Mouse (Mus musculus) CH12.LX (cell line): Measurements from ENCODE around the gene Ccr10. TPM values are rescaled to one million over a fixed set of nuclear protein-coding genes. Genes with fewer than 3 reads are reported as not detected.

ENCODE experiments used
- DNase-seq: peaks from one replicate; pipeline ENCODE4 v3.0.0-alpha.2; 2013; ENCODE audit errors: extremely low read depth
- H3K27ac ChIP-seq: 2 replicates; pipeline ENCODE4 v1.5.1; 2012; ENCODE audit warnings: low read depth, mild to moderate bottlenecking, control low read depth, moderate library complexity; ENCODE audit not compliant: insufficient read depth
- H3K27me3 ChIP-seq: replicated peaks from 2 replicates; pipeline ENCODE3; 2012; ENCODE audit warnings: inconsistent platforms
- H3K36me3 ChIP-seq, 2 experiments: replicated peaks in 1 of 2; 2 replicates each; pipeline versions ENCODE3 to v1.6.1; 2012; ENCODE audit warnings: inconsistent platforms in 1 of 2, low read length in 1 of 2, mild to moderate bottlenecking in 1 of 2, mixed read lengths in 1 of 2, moderate library complexity in 1 of 2; ENCODE audit not compliant: control insufficient read depth in 1 of 2, insufficient read depth in 1 of 2
- H3K4me1 ChIP-seq, 2 experiments: 2 replicates each; pipeline ENCODE4 v1.6.1; 2012; ENCODE audit warnings: inconsistent platforms in 1 of 2, moderate library complexity in 1 of 2; ENCODE audit not compliant: insufficient read depth in 2 of 2, control insufficient read depth in 1 of 2
- H3K4me2 ChIP-seq: 2 replicates; pipeline ENCODE4 v1.6.1; 2012; ENCODE audit warnings: low read depth, mild to moderate bottlenecking, control low read depth; ENCODE audit not compliant: poor library complexity, insufficient read depth, severe bottlenecking
- H3K4me3 ChIP-seq, 3 experiments: fragments of 150-350 bp in 1 of 3; sonication (generic) in 1 of 3; replicated peaks in 1 of 3; 2 replicates each; pipeline versions ENCODE3 to v1.5.1; 2011 to 2012; ENCODE audit warnings: low read depth in 2 of 3, low read length in 2 of 3, mild to moderate bottlenecking in 2 of 3, moderate library complexity in 2 of 3, control low read depth in 1 of 3, improper control_type of control experiment in 1 of 3, inconsistent platforms in 1 of 3, mixed read lengths in 1 of 3; ENCODE audit not compliant: poor library complexity in 1 of 3
- H3K79me2 ChIP-seq: replicated peaks from 2 replicates; pipeline ENCODE4 v1.6.1; 2012; ENCODE audit warnings: mild to moderate bottlenecking, moderate library complexity; ENCODE audit not compliant: control insufficient read depth, poor library complexity, insufficient read depth, severe bottlenecking; ENCODE audit errors: extremely low read depth
- H3K9ac ChIP-seq: 2 replicates; pipeline ENCODE4 v1.6.1; 2012; ENCODE audit warnings: low read depth, mild to moderate bottlenecking, control low read depth, moderate library complexity; ENCODE audit not compliant: insufficient read depth
- H3K9me3 ChIP-seq: replicated peaks from 2 replicates; pipeline ENCODE3; 2012; ENCODE audit warnings: low read length, inconsistent platforms, mixed read lengths
- CHD1 ChIP-seq: IDR thresholded peaks from 2 replicates; pipeline ENCODE4 v1.6.1; 2012; ENCODE audit warnings: low read depth, low read length, improper control_type of control experiment, inconsistent platforms
- CHD2 ChIP-seq: IDR thresholded peaks from 2 replicates; pipeline ENCODE4 v1.6.1; 2011; ENCODE audit warnings: low read length, improper control_type of control experiment
- CTCF ChIP-seq, 2 experiments: IDR thresholded peaks in 1 of 2; conservative IDR thresholded peaks in 1 of 2; 2 replicates each; pipeline ENCODE4 v1.5.1; 2011 to 2012; ENCODE audit warnings: low read depth in 2 of 2, low read length in 2 of 2, improper control_type of control experiment in 1 of 2, inconsistent platforms in 1 of 2, mild to moderate bottlenecking in 1 of 2, moderate library complexity in 1 of 2
- HCFC1 ChIP-seq: IDR thresholded peaks from 2 replicates; pipeline ENCODE4 v1.6.1; 2012; ENCODE audit warnings: low read depth, mild to moderate bottlenecking, inconsistent platforms, low read length, improper control_type of control experiment
- JUN ChIP-seq: IDR thresholded peaks from 2 replicates; pipeline ENCODE4 v1.6.1; 2011; ENCODE audit warnings: low read depth, mild to moderate bottlenecking, low read length, improper control_type of control experiment, moderate library complexity; ENCODE audit not compliant: insufficient read depth
- MAFK ChIP-seq: IDR thresholded peaks from 2 replicates; pipeline ENCODE4 v1.6.1; 2011; ENCODE audit warnings: low read length, improper control_type of control experiment; ENCODE audit not compliant: insufficient replicate concordance
- MEF2A ChIP-seq: IDR thresholded peaks from 2 replicates; pipeline ENCODE4 v1.6.1; 2014; ENCODE audit warnings: low read depth, mild to moderate bottlenecking, inconsistent platforms, low read length, improper control_type of control experiment, borderline replicate concordance
- MXI1 ChIP-seq: IDR thresholded peaks from 2 replicates; pipeline ENCODE4 v1.6.1; 2011; ENCODE audit warnings: mild to moderate bottlenecking, low read depth, low read length, improper control_type of control experiment
- MYC ChIP-seq: IDR thresholded peaks from 2 replicates; pipeline ENCODE4 v1.6.1; 2011; ENCODE audit warnings: low read depth, mild to moderate bottlenecking, improper control_type of control experiment, low read length
- RCOR1 ChIP-seq: conservative IDR thresholded peaks from 2 replicates; pipeline ENCODE4 v1.6.1; 2012; ENCODE audit warnings: low read depth, mild to moderate bottlenecking, inconsistent platforms, low read length, improper control_type of control experiment
- SMC3 ChIP-seq: IDR thresholded peaks from 2 replicates; pipeline ENCODE4 v1.6.1; 2011; ENCODE audit warnings: low read depth, low read length, improper control_type of control experiment
- TBP ChIP-seq: conservative IDR thresholded peaks from 2 replicates; pipeline ENCODE4 v1.6.1; 2011; ENCODE audit warnings: low read depth, low read length, improper control_type of control experiment
- UBTF ChIP-seq: IDR thresholded peaks from 2 replicates; pipeline ENCODE4 v1.6.1; 2012; ENCODE audit warnings: low read depth, mild to moderate bottlenecking, inconsistent platforms, low read length, improper control_type of control experiment, moderate library complexity
- USF1 ChIP-seq: IDR thresholded peaks from 2 replicates; pipeline ENCODE4 v1.6.1; 2014; ENCODE audit warnings: low read depth, mild to moderate bottlenecking, inconsistent platforms, low read length, improper control_type of control experiment
- USF2 ChIP-seq: conservative IDR thresholded peaks from 2 replicates; pipeline ENCODE4 v1.6.1; 2011; ENCODE audit warnings: low read depth, low read length, improper control_type of control experiment
- ZC3H11A ChIP-seq: IDR thresholded peaks from 2 replicates; pipeline ENCODE4 v1.6.1; 2012; ENCODE audit warnings: low read depth, mild to moderate bottlenecking, inconsistent platforms, low read length, improper control_type of control experiment
- ZNF384 ChIP-seq: IDR thresholded peaks from 2 replicates; pipeline ENCODE4 v1.6.1; 2012; ENCODE audit warnings: low read depth, low read length, improper control_type of control experiment, inconsistent platforms
- dilution Hi-C: fragments of 300-500 bp; cut with MboI; formaldehyde crosslinking; loops from 2 replicates; pipeline ENCODE4 v1.14.3; 2020; ENCODE audit warnings: low sequenced_read_pairs; ENCODE audit not compliant: extremely low pct_unique_long_range_greater_than_20kb, extremely low pct_ligation_motif_present
- in situ Hi-C: fragments of 300-500 bp; cut with MboI; formaldehyde crosslinking; loops from 3 replicates; pipeline ENCODE4 v1.14.3; 2019; ENCODE audit warnings: low sequenced_read_pairs, low pct_ligation_motif_present, low pct_unique_long_range_greater_than_20kb, mixed read lengths
- polyA plus RNA-seq: library from polyadenylated mRNA; unstranded; fragments of >175 nt; gene quantifications from 2 replicates; pipeline ENCODE4 v1.2.1, GENCODE M21; 2012; ENCODE audit warnings: low read depth; ENCODE audit not compliant: insufficient read length
- total RNA-seq, 2 experiments: library from RNA; depleted of rRNA; stranded (reverse); fragments of 300-350 nt in 1 of 2; fragments of >200 nt in 1 of 2; gene quantifications; 2 replicates each; pipeline ENCODE4 v1.2.3; 2012 to 2014

Gene Ccr10
- total and polyA plus RNA-seq, 3 experiments, result 12.3 to 29.6 (median 17.2) TPM

DNA sequence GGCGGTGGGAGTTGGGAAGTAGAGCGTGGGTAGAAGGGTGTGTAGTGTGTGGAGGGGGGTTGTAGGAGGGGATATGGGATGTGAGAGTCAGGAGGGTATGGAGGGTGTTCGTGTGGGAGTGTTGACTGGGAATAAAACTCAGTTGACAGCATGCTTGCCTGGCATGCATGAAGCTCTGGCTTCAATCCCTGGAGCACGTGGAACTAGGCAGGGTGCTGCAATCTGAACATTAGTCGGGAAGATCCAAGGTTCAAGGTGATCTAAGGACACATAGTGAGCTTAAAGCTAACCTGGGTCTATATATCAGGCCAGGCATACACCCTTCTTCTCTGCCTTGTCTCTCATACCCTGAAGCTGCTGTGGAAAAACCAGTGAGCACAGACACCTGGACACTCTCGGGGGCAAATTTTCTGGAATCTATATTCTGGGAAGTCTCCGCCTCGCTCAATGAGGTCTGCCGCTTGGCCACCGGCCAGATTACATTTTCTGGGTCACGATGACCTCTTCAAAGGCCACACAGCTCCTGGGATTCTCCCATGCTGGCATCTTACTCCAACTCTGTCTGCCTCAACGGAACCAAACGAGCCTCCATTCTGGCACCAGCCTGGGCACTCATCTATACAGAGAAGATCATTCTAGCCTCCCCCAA lies 40.9 kb downstream of the Ccr10 start:
- TF ChIP-seq CHD2 (no peak), SMC3 (no peak), CTCF (conservative IDR thresholded peaks at IDR 0.05 in 1 of 2, IDR thresholded peaks at IDR 0.05 in 1 of 2; ENCODE audit: low read depth in 2 of 2, low read length in 2 of 2) (no peak), USF1 (no peak), JUN (no peak), HCFC1 (no peak), MYC (no peak)
- TF ChIP-seq, all 38 proteins: peak for 0
- dilution Hi-C loops (no loop called here), in situ Hi-C loops (no loop called here)
- Histone ChIP-seq H3K4me1 (peaks cover 15 to 24% of the 10 kb centered on the region in 2 experiments), H3K79me2 (no peaks in the 10 kb centered on the region), H3K36me3 (no peaks in the 10 kb centered on the region), H3K27me3 (no peaks in the 10 kb centered on the region), H3K4me3 (no peak overlapping the region), H3K9me3 (peaks cover 7% of the 10 kb centered on the region), H3K27ac (no peak overlapping the region), H3K9ac (no peak overlapping the region), H3K4me2 (no peak overlapping the region)
- DNase-seq, result no peak

DNA sequence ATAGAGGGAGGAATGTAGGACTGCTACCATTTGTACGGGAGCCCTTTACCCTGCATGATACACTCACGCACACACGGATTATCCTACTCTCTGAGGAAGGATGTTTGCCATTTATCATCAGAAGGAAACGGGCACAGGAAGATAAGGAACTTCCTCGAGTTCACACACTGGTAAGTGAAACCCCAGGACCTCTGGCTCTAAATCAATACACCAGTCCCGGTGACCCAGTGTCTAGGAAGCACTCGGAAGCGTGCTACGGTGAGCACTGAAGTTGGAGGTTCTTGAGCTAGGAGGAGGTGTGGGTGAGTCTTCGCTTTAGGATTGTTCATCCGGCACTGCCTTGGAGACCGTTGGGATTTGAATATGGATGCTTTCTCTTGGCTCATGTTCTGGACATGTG lies 42.2 kb downstream of the Ccr10 start:
- Histone ChIP-seq H3K27me3 (no peaks in the 10 kb centered on the region), H3K4me3 (no peak overlapping the region), H3K36me3 (no peaks in the 10 kb centered on the region), H3K9me3 (peaks cover 7% of the 10 kb centered on the region), H3K4me1 (peaks cover 13 to 29% of the 10 kb centered on the region in 2 experiments), H3K9ac (no peak overlapping the region), H3K4me2 (no peak overlapping the region), H3K79me2 (no peaks in the 10 kb centered on the region), H3K27ac (no peak overlapping the region)
- TF ChIP-seq CHD1 (no peak), CTCF (conservative IDR thresholded peaks at IDR 0.05 in 1 of 2, IDR thresholded peaks at IDR 0.05 in 1 of 2; ENCODE audit: low read depth in 2 of 2, low read length in 2 of 2) (no peak), MEF2A (no peak), MAFK (no peak), HCFC1 (no peak), MXI1 (no peak), USF2 (no peak), TBP (no peak), RCOR1 (no peak), UBTF (no peak), ZNF384 (no peak), MYC (no peak), ZC3H11A (no peak)
- in situ Hi-C loops, result no loop called here
- DNase-seq, result no peak
- dilution Hi-C loops, result no loop called here
